Mouse (Mus musculus): ENCODE measurements around the gene Ccdc151.

DNA sequence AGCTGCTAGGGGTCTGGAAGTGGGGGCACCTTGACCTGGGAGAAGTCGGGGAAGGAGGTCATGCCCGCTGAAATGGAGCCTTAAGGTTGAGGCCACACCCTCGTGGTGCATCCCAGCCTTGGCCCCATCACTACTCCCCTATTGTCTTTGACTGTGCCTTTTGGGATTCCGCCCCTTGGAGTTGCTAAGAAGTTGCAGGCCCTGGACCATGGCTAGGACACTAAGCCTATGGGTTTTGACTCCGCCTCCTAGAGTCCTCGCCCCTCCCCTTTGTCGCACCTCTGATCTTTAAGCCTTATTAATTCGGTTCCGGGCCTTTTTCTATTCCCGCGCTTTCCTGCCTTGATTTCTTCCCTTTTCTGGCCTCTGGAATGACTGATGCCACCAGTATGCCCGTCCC, 58.8 kb downstream of the Ccdc151 start:
- TF ChIP-seq POLR2A (IDR thresholded peaks at IDR 0.05; ENCODE audit: borderline replicate concordance, extremely low read depth, insufficient read depth, insufficient read length, poor library complexity, severe bottlenecking) = no peak
- TF ChIP-seq CTCF (IDR thresholded peaks at IDR 0.05; ENCODE audit: borderline replicate concordance, extremely low read depth, insufficient read depth, insufficient read length) = no peak

All from brain, embryonic 14.5 days (tissue).